Mouse (Mus musculus) left cerebral cortex, adult 8-10 months (tissue): ENCODE measurements around the gene Zfp964. TPM values are rescaled to one million over a fixed set of nuclear protein-coding genes. Genes with fewer than 3 reads are reported as not detected.
"Not testable (repeated sequence)": the region's sequence is repeated elsewhere in the genome, so short reads cannot be mapped to it uniquely, and the experiment has no call there.

Experiments
- DNase-seq, 2 experiments: peaks; one replicate each; pipeline ENCODE4 v3.0.0; 2022; ENCODE audit warnings: low spot score in 2 of 2
- total RNA-seq, 4 experiments: library from RNA; stranded (reverse); gene quantifications; 2 replicates each; pipeline ENCODE4 v1.2.4; 2022

The Zfp964 gene
- 1 to 10 TPM; 3.6 to 4.6 (median 4.3) TPM for total RNA-seq

GRCm38 (mm10) chr8:69654358-69654981 lies at the start of gene Zfp964:
Gene Zfp964, plus strand, starts transcription at chr8:69654479.
- peak; percentile 83 to 90 for DNase-seq

DNA sequence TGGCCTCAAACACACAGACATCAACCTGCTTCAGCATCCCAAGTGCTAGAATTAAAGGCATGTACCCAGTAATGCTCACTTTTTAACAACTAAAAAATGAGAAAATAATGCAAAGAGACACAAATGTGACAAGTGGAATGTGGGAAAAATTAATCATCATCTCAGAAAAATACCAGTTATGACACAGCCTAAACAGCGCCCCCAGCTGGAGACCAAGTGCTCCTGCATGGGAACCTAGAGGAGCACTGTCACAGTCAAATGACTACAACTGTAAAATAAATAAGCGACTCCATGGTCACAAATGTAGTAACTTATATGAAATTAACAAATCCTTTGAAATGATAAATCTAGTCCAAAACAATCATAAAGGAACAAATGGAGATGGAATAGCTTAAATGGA lies 39.6 kb upstream of the Zfp964 start:
- no peak for DNase-seq

DNA sequence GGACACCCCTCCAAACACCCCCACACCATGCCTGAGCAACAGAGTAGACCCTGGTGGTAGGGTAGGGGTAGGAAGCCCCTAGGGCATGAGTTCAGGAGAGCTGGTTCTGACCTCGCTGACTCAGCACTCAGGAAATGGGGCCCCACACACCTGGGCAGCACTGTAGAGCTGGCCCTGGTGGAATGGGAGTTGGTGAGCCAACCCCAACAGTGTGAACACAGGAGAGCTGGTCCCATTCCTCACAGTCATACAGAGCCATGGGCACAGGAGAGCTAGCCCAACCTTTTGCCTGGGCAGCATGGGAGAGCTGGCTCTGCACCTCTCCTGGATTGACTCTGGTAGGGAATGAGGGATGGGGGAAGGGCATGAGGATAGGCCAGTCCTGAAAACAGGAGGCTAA lies 36.2 kb upstream of the Zfp964 start:
- no peak for DNase-seq

DNA sequence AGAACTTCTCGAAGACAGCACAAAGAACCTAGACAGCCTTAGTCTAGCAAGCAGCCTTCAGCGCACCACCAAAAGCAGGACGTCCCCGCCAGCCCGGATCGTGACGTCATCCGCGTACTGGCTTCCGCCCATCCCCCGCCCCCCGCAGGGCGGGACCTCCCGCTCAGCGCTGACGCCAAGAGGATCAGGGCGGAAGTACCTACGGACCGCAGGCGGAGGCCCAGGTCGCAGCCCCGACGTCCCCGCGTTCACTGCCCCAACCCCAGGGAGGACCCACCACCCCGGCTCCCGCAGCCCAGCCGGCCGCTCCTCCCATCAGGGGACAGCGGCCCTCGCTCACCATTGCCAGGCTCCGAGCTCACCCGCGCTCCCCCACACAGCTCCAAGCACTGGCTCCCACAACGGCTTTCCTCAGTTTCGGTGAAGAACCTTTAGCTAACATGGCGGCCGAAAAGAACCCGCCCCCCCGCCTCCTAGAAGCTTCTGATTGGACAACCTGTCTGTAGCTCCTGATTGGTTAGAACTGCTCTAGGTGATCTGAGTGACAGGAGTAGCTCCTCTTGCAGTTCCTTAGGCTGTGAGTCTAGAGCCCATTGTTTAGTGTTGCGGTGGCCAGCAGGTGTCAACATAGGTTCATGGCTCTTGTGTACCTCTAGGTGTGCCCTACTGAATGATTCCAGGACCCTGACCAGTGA lies 29.0 kb upstream of the Zfp964 start, which contains the start of gene Zfp868:
Gene Zfp868, minus strand, starts transcription at position 454 of the 695 bp plus-strand sequence.
- DNase-seq, result peak; percentile 95 to 96

DNA sequence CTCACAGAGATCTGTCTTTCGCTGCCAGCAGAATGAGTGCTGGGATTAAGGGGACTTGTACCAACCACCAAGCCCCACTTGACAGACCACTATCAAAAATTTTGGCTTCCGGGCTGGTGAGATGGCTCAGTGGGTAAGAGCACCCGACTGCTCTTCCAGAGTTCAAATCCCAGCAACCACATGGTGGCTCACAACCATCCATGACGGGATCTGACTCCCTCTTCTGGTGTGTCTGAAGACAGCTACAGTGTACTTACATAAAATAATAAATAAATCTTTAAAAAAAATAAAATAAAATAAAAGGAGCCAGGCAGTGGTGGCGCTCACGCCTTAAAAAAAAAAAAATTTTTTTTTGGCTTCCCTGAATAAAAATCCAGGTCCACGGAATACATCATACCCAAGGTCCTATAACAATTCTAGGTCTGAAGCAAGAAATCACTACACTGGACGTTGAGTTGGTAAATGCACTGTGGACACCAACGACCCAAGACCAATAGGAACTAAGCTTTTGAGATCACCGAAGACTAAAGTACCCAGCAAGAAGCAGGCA lies 396 bp upstream of the Zfp964 start:
- DNase-seq, result no peak

DNA sequence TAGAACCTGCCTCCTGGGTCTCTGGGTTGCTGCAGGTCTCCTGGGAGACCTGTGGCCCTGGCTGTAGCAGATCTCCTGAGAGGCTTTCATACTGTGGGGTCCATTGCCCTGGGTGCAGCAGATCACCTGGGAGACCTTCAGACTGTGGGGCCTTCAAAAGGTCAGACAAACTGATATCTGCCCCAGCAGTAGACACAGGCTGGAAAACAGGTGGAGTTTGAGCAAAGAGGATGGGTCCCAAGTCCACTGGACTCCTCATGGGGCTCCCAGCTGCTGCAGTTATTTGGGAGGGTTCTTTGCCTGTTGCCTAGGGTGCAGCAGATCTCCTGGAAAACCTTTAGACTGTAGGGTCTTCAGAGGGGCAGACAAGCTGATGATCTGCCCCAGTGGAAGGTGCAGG lies 7.0 kb downstream of the Zfp964 start:
- no peak for DNase-seq

GRCm38 (mm10) chr8:69665051-69665450 lies 10.8 kb downstream of the Zfp964 start:
- not testable (repeated sequence) for DNase-seq

- no peak for DNase-seq
These were observed 47.5 kb downstream of the Zfp964 start for GRCm38 (mm10) chr8:69701810-69702209.

GRCm38 (mm10) chr8:69710624-69711023 lies 56.3 kb downstream of the Zfp964 start, which contains the start of gene Zfp869:
Gene Zfp869, minus strand, starts transcription at chr8:69710724.
- DNase-seq, result not testable (repeated sequence)

GRCm38 (mm10) chr8:69713516-69713915 lies 59.2 kb downstream of the Zfp964 start:
- no peak for DNase-seq

- DNase-seq, result no peak
These were observed 61.1 kb downstream of the Zfp964 start for GRCm38 (mm10) chr8:69715366-69715765.

Other genes with a start within 250 kb of the Zfp964 start
- under 1 TPM in 2 of 4 experiments, not detected in 2; 0.19 to 0.32 TPM for gene Gm9495, start 200.9 kb upstream of the Zfp964 start, total RNA-seq
- gene Gm7697, start 131.5 kb upstream of the Zfp964 start, total RNA-seq, result not detected
- gene Zfp868, start 28.9 kb upstream of the Zfp964 start, total RNA-seq, result 10 to 100 TPM; 15.1 to 21.7 (median 18.7) TPM
- gene Zfp869, start 56.2 kb downstream of the Zfp964 start, total RNA-seq, result 10 to 100 TPM; 22.9 to 25.9 (median 23.9) TPM
- gene Zfp963, start 95.5 kb downstream of the Zfp964 start, total RNA-seq, result 1 to 10 TPM; 3.3 to 4.3 (median 3.6) TPM
- 1 to 10 TPM in 3 of 4 experiments, under 1 TPM in 1; 0.46 to 5.3 (median 2.0) TPM for gene Gm20422, start 120.4 kb downstream of the Zfp964 start, total RNA-seq
- gene Atp13a1, start 136.7 kb downstream of the Zfp964 start, total RNA-seq, result 10 to 100 TPM; 32.9 to 37.1 (median 35.3) TPM
- gene Zfp866, start 136.7 kb downstream of the Zfp964 start, total RNA-seq, result 10 to 100 TPM; 27.1 to 29.1 (median 27.8) TPM
- gene Gmip, start 154.2 kb downstream of the Zfp964 start, total RNA-seq, result 10 to 100 TPM; 11.6 to 18.1 (median 15.7) TPM
- under 1 TPM; 0.57 to 0.68 (median 0.64) TPM for gene Lpar2, start 167.9 kb downstream of the Zfp964 start, total RNA-seq
- 10 to 100 TPM; 16.4 to 19.4 (median 17.9) TPM for gene Pbx4, start 178.0 kb downstream of the Zfp964 start, total RNA-seq
- gene Cilp2, start 233.2 kb downstream of the Zfp964 start, total RNA-seq, result under 1 TPM; 0.54 to 0.79 (median 0.65) TPM
- gene Tssk6, start 247.7 kb downstream of the Zfp964 start, total RNA-seq, result under 1 TPM in 1 of 4 experiments, not detected in 3; 0.28 TPM
- gene Ndufa13, start 248.1 kb downstream of the Zfp964 start, total RNA-seq, result 100 to 1,000 TPM; 102 to 149 (median 131) TPM
- gene Yjefn3, start 248.2 kb downstream of the Zfp964 start, total RNA-seq, result 10 to 100 TPM; 20.2 to 30.4 (median 21.7) TPM